Mouse (Mus musculus) embryonic facial prominence, embryonic 11.5 days (tissue): ENCODE results near the gene Smg1. TPM values are rescaled to one million over a fixed set of nuclear protein-coding genes. Genes with fewer than 3 reads are reported as not detected.

Experiments used
- ATAC-seq: fragments of 200-750 bp; cut with Nextera tagmentation; replicated peaks from 2 replicates; pipeline ENCODE4 v1.8.0; 2017; ENCODE audit warnings: low read depth; ENCODE audit not compliant: insufficient number of reproducible peaks, low FRiP score, low TSS enrichment
- DNase-seq: peaks from one replicate; pipeline ENCODE4 v3.0.0-alpha.2; 2015; ENCODE audit warnings: low spot score
- H3K27ac ChIP-seq: fragments of 300-500 bp; sonication (generic); replicated peaks from 2 replicates; pipeline ENCODE4 v1.5.1; 2014; ENCODE audit warnings: mild to moderate bottlenecking, low read depth, low read length, control low read depth
- H3K27me3 ChIP-seq: fragments of 300-500 bp; sonication (generic); 2 replicates; pipeline ENCODE4 v1.6.1; 2014; ENCODE audit warnings: mild to moderate bottlenecking, low read length, moderate library complexity, mixed read lengths; ENCODE audit not compliant: control insufficient read depth, insufficient read depth
- H3K36me3 ChIP-seq: fragments of 300-500 bp; sonication (generic); replicated peaks from 2 replicates; pipeline ENCODE4 v1.6.1; 2014; ENCODE audit warnings: low read depth, mild to moderate bottlenecking, low read length, moderate library complexity, mixed read lengths; ENCODE audit not compliant: control insufficient read depth, insufficient read depth
- H3K4me1 ChIP-seq: fragments of 300-500 bp; sonication (generic); 2 replicates; pipeline ENCODE4 v1.6.1; 2014; ENCODE audit warnings: low read length, mixed read lengths; ENCODE audit not compliant: control insufficient read depth, insufficient read depth
- H3K4me2 ChIP-seq: fragments of 300-500 bp; sonication (generic); 2 replicates; pipeline ENCODE4 v1.6.1; 2014; ENCODE audit warnings: low read depth, mild to moderate bottlenecking, control low read depth, low read length, moderate library complexity
- H3K4me3 ChIP-seq: fragments of 300-500 bp; sonication (generic); 2 replicates; pipeline ENCODE4 v1.5.1; 2014; ENCODE audit warnings: low read depth, low read length, control low read depth
- H3K9ac ChIP-seq: fragments of 300-500 bp; sonication (generic); replicated peaks from 2 replicates; pipeline ENCODE4 v1.6.1; 2014; ENCODE audit warnings: mild to moderate bottlenecking, control low read depth, low read length
- H3K9me3 ChIP-seq: fragments of 300-500 bp; sonication (generic); replicated peaks from 2 replicates; pipeline ENCODE4 v1.6.1; 2016; ENCODE audit warnings: mild to moderate bottlenecking, low read length, inconsistent platforms, mixed read lengths; ENCODE audit not compliant: control insufficient read depth
- WGBS: fragments of 180-500 bp; shearing (Covaris S2); extraction: QIAGEN DNeasy Blood & Tissue Kit; methylation state at CpG from one replicate; pipeline ENCODE4 v1.1.7; 2014; 5-methylcytosine and 5-hydroxymethylcytosine counted together
- polyA plus RNA-seq: library from polyadenylated mRNA; unstranded; fragments of >200 nt; fragmentation: Nextera tagmentation; extraction: Ambion mirVana; gene quantifications from 2 replicates; pipeline ENCODE4 v1.2.1, GENCODE M21; 2014

Smg1 gene
- polyA plus RNA-seq, 1 experiment from 2014 or later = 17.6 TPM

DNA sequence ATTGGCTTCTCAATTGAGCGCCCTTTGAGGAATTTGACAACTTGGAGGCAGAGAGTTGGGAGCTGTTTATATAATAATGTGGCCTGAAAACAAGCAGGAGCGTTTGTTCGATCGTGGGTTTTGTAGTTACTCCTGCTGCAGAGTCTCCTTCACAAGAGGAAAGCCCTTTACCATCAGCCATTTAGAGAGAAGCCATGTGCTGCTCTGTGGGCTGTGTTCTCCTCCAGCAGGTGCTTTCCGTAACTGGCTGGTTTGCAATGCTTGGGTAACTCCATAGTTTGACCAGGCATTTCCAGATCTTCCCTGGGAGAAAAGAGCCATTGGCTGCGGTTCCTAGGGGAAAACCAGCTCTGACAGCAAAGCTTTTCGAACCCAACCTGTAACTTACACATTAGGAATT, 30.7 kb upstream of the Smg1 start:
- no peak overlapping the region for H3K4me2 ChIP-seq
- no peaks in the 10 kb centered on the region for H3K27me3 ChIP-seq
- H3K4me3 ChIP-seq = no peak overlapping the region
- no peak overlapping the region for H3K27ac ChIP-seq
- no peaks in the 10 kb centered on the region for H3K4me1 ChIP-seq
- no peaks in the 10 kb centered on the region for H3K9me3 ChIP-seq
- no peak overlapping the region for H3K9ac ChIP-seq
- ATAC-seq (no peak), DNase-seq (no peak)
- WGBS = 91% methylated on average over 7 of the region's 7 CpGs
- H3K36me3 ChIP-seq = no peaks in the 10 kb centered on the region

DNA sequence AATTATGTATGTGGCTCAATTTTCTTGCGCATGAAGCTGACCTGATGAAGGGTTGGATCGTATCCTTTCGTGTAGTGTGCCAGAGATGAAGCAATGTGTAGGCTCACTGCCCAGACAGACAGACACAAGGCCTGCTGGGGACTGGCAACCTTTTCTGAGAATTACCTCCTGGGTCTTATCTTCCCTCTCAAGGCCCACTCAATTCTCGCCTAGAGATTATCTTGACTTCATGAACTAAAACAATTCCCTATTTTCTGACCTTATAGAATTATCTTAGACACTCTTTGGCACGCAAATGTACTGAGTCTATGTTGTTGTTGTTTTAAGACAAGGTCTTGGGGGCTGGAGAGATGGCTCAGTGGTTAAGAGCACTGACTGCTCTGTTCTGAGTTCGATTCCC, 22.6 kb upstream of the Smg1 start:
- ATAC-seq = no peak
- DNase-seq = no peak
- 91% methylated on average over 6 of the region's 6 CpGs for WGBS
- Histone ChIP-seq H3K9me3 (no peaks in the 10 kb centered on the region), H3K9ac (no peak overlapping the region), H3K27ac (no peak overlapping the region), H3K27me3 (no peaks in the 10 kb centered on the region), H3K4me2 (no peak overlapping the region), H3K36me3 (no peaks in the 10 kb centered on the region), H3K4me3 (no peak overlapping the region), H3K4me1 (no peaks in the 10 kb centered on the region)

- Histone ChIP-seq H3K9me3 (no peaks in the 10 kb centered on the region), H3K9ac (no peak overlapping the region), H3K4me3 (no peak overlapping the region), H3K4me1 (no peaks in the 10 kb centered on the region), H3K4me2 (no peak overlapping the region), H3K27ac (no peak overlapping the region), H3K27me3 (no peaks in the 10 kb centered on the region), H3K36me3 (no peaks in the 10 kb centered on the region)
- ATAC-seq (no peak), DNase-seq (no peak)
- WGBS = 69% methylated on average over 1 of the region's 1 CpGs
Measured at GRCm38 (mm10) chr7:118263606-118264005, 20.1 kb upstream of the Smg1 start.

GRCm38 (mm10) chr7:118262409-118262808, 18.9 kb upstream of the Smg1 start:
- Histone ChIP-seq H3K4me2 (no peak overlapping the region), H3K27me3 (no peaks in the 10 kb centered on the region), H3K9ac (no peak overlapping the region), H3K36me3 (no peaks in the 10 kb centered on the region), H3K4me3 (no peak overlapping the region), H3K27ac (no peak overlapping the region), H3K9me3 (no peaks in the 10 kb centered on the region), H3K4me1 (no peaks in the 10 kb centered on the region)
- WGBS = 77% methylated on average over 5 of the region's 5 CpGs
- DNase-seq (no peak), ATAC-seq (no peak)

DNA sequence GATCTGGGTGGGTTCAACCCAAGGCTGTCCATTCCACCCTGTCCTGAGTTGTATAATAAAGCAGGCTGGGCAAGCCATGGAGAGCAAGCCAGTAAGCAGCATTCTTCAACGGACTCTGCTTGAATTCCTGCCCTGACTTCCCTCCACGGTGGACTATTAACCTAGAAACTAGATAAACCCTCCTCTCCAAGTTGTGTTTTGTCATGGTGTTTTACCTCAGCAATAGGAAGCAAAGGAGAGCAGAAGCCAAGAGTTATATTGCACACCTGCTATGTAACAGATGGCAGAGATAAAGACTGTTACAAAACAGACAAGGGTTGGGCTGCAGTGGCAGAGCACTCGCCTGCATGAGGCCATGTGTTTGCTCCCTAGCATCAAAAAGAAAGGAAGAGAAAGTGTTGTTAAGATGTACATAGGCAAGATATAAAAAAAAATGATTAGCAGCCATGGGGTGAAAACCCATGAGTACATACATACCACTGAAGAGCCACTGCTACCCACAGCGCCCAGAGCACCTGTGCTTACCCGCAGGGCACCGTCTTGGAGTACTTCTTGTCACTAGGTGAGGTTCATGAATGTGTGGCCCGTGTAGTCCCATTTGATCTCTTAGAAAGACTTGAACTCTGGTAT, 16.3 kb upstream of the Smg1 start:
- Histone ChIP-seq H3K4me2 (no peak overlapping the region), H3K4me3 (no peak overlapping the region), H3K27ac (no peak overlapping the region), H3K27me3 (no peaks in the 10 kb centered on the region), H3K4me1 (no peaks in the 10 kb centered on the region), H3K36me3 (no peaks in the 10 kb centered on the region), H3K9ac (no peak overlapping the region), H3K9me3 (no peaks in the 10 kb centered on the region)
- no peak for ATAC-seq
- WGBS = 86% methylated on average over 7 of the region's 7 CpGs
- no peak for DNase-seq

GRCm38 (mm10) chr7:118258451-118258850, 15.0 kb upstream of the Smg1 start:
- H3K4me2 ChIP-seq = no peak overlapping the region
- no peak overlapping the region for H3K9ac ChIP-seq
- H3K27ac ChIP-seq = no peak overlapping the region
- H3K27me3 ChIP-seq = no peaks in the 10 kb centered on the region
- H3K4me1 ChIP-seq = no peaks in the 10 kb centered on the region
- ATAC-seq = no peak
- DNase-seq = no peak
- no peak overlapping the region for H3K4me3 ChIP-seq
- no peaks in the 10 kb centered on the region for H3K36me3 ChIP-seq
- no peaks in the 10 kb centered on the region for H3K9me3 ChIP-seq

DNA sequence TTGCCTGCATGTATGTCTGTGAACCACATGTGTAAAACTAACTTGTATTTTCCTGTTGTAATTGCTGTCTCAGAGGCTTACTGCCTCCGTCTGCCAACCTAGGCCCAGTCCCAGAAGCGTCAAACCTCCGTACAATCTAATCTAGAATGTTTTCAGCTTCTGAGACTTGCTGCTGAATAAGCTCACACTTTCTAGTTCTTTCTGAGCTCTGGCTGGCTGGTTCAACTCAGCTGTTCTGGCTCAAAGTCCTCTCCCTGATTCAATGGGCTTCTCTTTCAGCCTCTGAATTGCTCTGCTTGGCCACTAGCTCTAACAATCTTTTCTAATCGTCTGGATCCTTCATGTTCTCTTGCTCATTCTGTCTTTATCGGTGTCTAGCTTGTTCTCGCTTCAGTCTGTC, 13.3 kb upstream of the Smg1 start:
- H3K4me2 ChIP-seq = no peak overlapping the region
- ATAC-seq = no peak

GRCm38 (mm10) chr7:118254460-118254859, 11.0 kb upstream of the Smg1 start:
- DNase-seq = no peak
- ATAC-seq = no peak
- no peak overlapping the region for H3K4me3 ChIP-seq
- no peaks in the 10 kb centered on the region for H3K36me3 ChIP-seq
- H3K27ac ChIP-seq = no peak overlapping the region
- 64% methylated on average over 8 of the region's 8 CpGs for WGBS
- H3K9me3 ChIP-seq = no peaks in the 10 kb centered on the region
- H3K27me3 ChIP-seq = no peaks in the 10 kb centered on the region
- H3K4me2 ChIP-seq = no peak overlapping the region
- no peak overlapping the region for H3K9ac ChIP-seq
- no peaks in the 10 kb centered on the region for H3K4me1 ChIP-seq

More for the DNA sequence above, 13.3 kb upstream of the Smg1 start:
- no peak for DNase-seq
- no peaks in the 10 kb centered on the region for H3K4me1 ChIP-seq
- no peak overlapping the region for H3K27ac ChIP-seq
- no peak overlapping the region for H3K9ac ChIP-seq
- 86% methylated on average over 6 of the region's 6 CpGs for WGBS
- H3K9me3 ChIP-seq = no peaks in the 10 kb centered on the region
- no peaks in the 10 kb centered on the region for H3K27me3 ChIP-seq
- no peaks in the 10 kb centered on the region for H3K36me3 ChIP-seq
- no peak overlapping the region for H3K4me3 ChIP-seq
